Mouse (Mus musculus): ENCODE data around the gene Rbm5.

Rbm5 gene

GRCm38 (mm10) chr9:107729709-107730108 lies 41.1 kb downstream of the Rbm5 start:
- no peak for DNase-seq (ENCODE audit: low spot score)

- no peak for DNase-seq (ENCODE audit: low spot score)
Observed at GRCm38 (mm10) chr9:107728919-107729670, 41.7 kb downstream of the Rbm5 start.

GRCm38 (mm10) chr9:107727041-107727440 lies 43.8 kb downstream of the Rbm5 start:
- DNase-seq (ENCODE audit: low spot score): no peak

GRCm38 (mm10) chr9:107724796-107725195 lies 46.0 kb downstream of the Rbm5 start:
- no peak for DNase-seq (ENCODE audit: low spot score)

GRCm38 (mm10) chr9:107723794-107724531 lies 46.8 kb downstream of the Rbm5 start:
- DNase-seq (ENCODE audit: low spot score): no peak

- DNase-seq (ENCODE audit: low spot score): no peak
Observed at GRCm38 (mm10) chr9:107723292-107723691, 47.5 kb downstream of the Rbm5 start.

GRCm38 (mm10) chr9:107718781-107719540 lies 51.8 kb downstream of the Rbm5 start:
- DNase-seq (ENCODE audit: low spot score): no peak

GRCm38 (mm10) chr9:107716951-107717350 lies 53.8 kb downstream of the Rbm5 start:
- no peak for DNase-seq (ENCODE audit: low spot score)

- no peak for DNase-seq (ENCODE audit: low spot score)
Observed at GRCm38 (mm10) chr9:107715632-107716031, 55.2 kb downstream of the Rbm5 start.

- no peak for DNase-seq (ENCODE audit: low spot score)
Observed at GRCm38 (mm10) chr9:107714221-107714952, 56.4 kb downstream of the Rbm5 start.

- DNase-seq (ENCODE audit: low spot score): peak; percentile 37
Observed at GRCm38 (mm10) chr9:107709697-107710483, 60.9 kb downstream of the Rbm5 start, which contains the start of gene Sema3f. TSS of gene Sema3f (minus strand) at chr9:107710475.

- DNase-seq (ENCODE audit: low spot score): no peak
Observed at GRCm38 (mm10) chr9:107709096-107709696, 61.6 kb downstream of the Rbm5 start.

GRCm38 (mm10) chr9:107708439-107709095 lies 62.2 kb downstream of the Rbm5 start:
- no peak for DNase-seq (ENCODE audit: low spot score)

GRCm38 (mm10) chr9:107707701-107708438 lies 62.9 kb downstream of the Rbm5 start:
- no peak for DNase-seq (ENCODE audit: low spot score)

GRCm38 (mm10) chr9:107706781-107707211 lies 64.0 kb downstream of the Rbm5 start:
- DNase-seq (ENCODE audit: low spot score): no peak

- no peak for DNase-seq (ENCODE audit: low spot score)
Observed at GRCm38 (mm10) chr9:107703337-107704122, 67.3 kb downstream of the Rbm5 start.

- DNase-seq (ENCODE audit: low spot score): no peak
Observed at GRCm38 (mm10) chr9:107702606-107703185, 68.1 kb downstream of the Rbm5 start.

- DNase-seq (ENCODE audit: low spot score): peak; percentile 70
Observed at GRCm38 (mm10) chr9:107701594-107701993, 69.2 kb downstream of the Rbm5 start.
